Mouse (Mus musculus): ENCODE data around the gene Flcn. TPM values are rescaled to one million over a fixed set of nuclear protein-coding genes. Genes with fewer than 3 reads are reported as not detected.

The Flcn gene
- polyA plus RNA-seq, 1 experiment, result 0.94 TPM

- Histone ChIP-seq H3K9me3 (ENCODE audit: control insufficient read depth, low read length) (no peaks in the 10 kb centered on the region), H3K4me1 (ENCODE audit: control insufficient read depth) (no peaks in the 10 kb centered on the region; the same call in 1 of the 2 replicates), H3K4me3 (replicated peaks) (no peak overlapping the region), H3K27me3 (ENCODE audit: control insufficient read depth) (no peaks in the 10 kb centered on the region), H3K36me3 (ENCODE audit: control insufficient read depth) (peaks cover 97% of the 10 kb centered on the region)
- no peak for TF ChIP-seq GATA1 (IDR thresholded peaks at IDR 0.05; ENCODE audit: low read length)
- no peak for TF ChIP-seq TAL1 (IDR thresholded peaks at IDR 0.05; ENCODE audit: low read length)
Observed at GRCm38 (mm10) chr11:59821625-59822024, 11.8 kb upstream of the Flcn start.

- Histone ChIP-seq H3K36me3 (ENCODE audit: control insufficient read depth) (peaks cover 77% of the 10 kb centered on the region), H3K4me3 (replicated peaks) (no peak overlapping the region), H3K9me3 (ENCODE audit: control insufficient read depth, low read length) (no peaks in the 10 kb centered on the region), H3K4me1 (ENCODE audit: control insufficient read depth) (no peaks in the 10 kb centered on the region; the same call in none of the 2 replicates), H3K27me3 (ENCODE audit: control insufficient read depth) (no peaks in the 10 kb centered on the region)
- TF ChIP-seq TAL1 (IDR thresholded peaks at IDR 0.05; ENCODE audit: low read length), result no peak
- TF ChIP-seq GATA1 (IDR thresholded peaks at IDR 0.05; ENCODE audit: low read length), result no peak
Observed at GRCm38 (mm10) chr11:59817916-59818315, 8.1 kb upstream of the Flcn start.

GRCm38 (mm10) chr11:59815482-59816065, 5.8 kb upstream of the Flcn start:
- H3K4me1 ChIP-seq (ENCODE audit: control insufficient read depth), result peaks cover 11% of the 10 kb centered on the region
- H3K27me3 ChIP-seq (ENCODE audit: control insufficient read depth), result no peaks in the 10 kb centered on the region
- no peaks in the 10 kb centered on the region for H3K9me3 ChIP-seq (ENCODE audit: control insufficient read depth, low read length)
- H3K4me3 ChIP-seq (replicated peaks), result no peak overlapping the region
- TF ChIP-seq TAL1 (IDR thresholded peaks at IDR 0.05; ENCODE audit: low read length) (no peak), GATA1 (IDR thresholded peaks at IDR 0.05; ENCODE audit: low read length) (no peak)
- peaks cover 56% of the 10 kb centered on the region for H3K36me3 ChIP-seq (ENCODE audit: control insufficient read depth)

- no peaks in the 10 kb centered on the region for H3K27me3 ChIP-seq (ENCODE audit: control insufficient read depth)
- peaks cover 12% of the 10 kb centered on the region for H3K4me1 ChIP-seq (ENCODE audit: control insufficient read depth)
- no peaks in the 10 kb centered on the region for H3K9me3 ChIP-seq (ENCODE audit: control insufficient read depth, low read length)
- TF ChIP-seq TAL1 (IDR thresholded peaks at IDR 0.05; ENCODE audit: low read length), result no peak
- no peak for TF ChIP-seq GATA1 (IDR thresholded peaks at IDR 0.05; ENCODE audit: low read length)
- H3K36me3 ChIP-seq (ENCODE audit: control insufficient read depth), result peaks cover 50% of the 10 kb centered on the region
- no peak overlapping the region for H3K4me3 ChIP-seq (replicated peaks)
Observed at GRCm38 (mm10) chr11:59814936-59815335, 5.1 kb upstream of the Flcn start.

- no peaks in the 10 kb centered on the region for H3K27me3 ChIP-seq (ENCODE audit: control insufficient read depth)
Observed at GRCm38 (mm10) chr11:59814311-59814710, 4.5 kb upstream of the Flcn start.

GRCm38 (mm10) chr11:59813276-59813675, 3.5 kb upstream of the Flcn start:
- Histone ChIP-seq H3K27me3 (ENCODE audit: control insufficient read depth) (no peaks in the 10 kb centered on the region), H3K4me1 (ENCODE audit: control insufficient read depth) (peaks cover 26% of the 10 kb centered on the region), H3K36me3 (ENCODE audit: control insufficient read depth) (peaks cover 33% of the 10 kb centered on the region), H3K9me3 (ENCODE audit: control insufficient read depth, low read length) (no peaks in the 10 kb centered on the region), H3K4me3 (replicated peaks) (no peak overlapping the region)
- TF ChIP-seq GATA1 (IDR thresholded peaks at IDR 0.05; ENCODE audit: low read length) (no peak), TAL1 (IDR thresholded peaks at IDR 0.05; ENCODE audit: low read length) (no peak)

More at GRCm38 (mm10) chr11:59814311-59814710, 4.5 kb upstream of the Flcn start:
- Histone ChIP-seq H3K4me1 (ENCODE audit: control insufficient read depth) (peaks cover 16% of the 10 kb centered on the region), H3K9me3 (ENCODE audit: control insufficient read depth, low read length) (no peaks in the 10 kb centered on the region), H3K4me3 (replicated peaks) (no peak overlapping the region), H3K36me3 (ENCODE audit: control insufficient read depth) (peaks cover 44% of the 10 kb centered on the region)
- no peak for TF ChIP-seq GATA1 (IDR thresholded peaks at IDR 0.05; ENCODE audit: low read length)
- TF ChIP-seq TAL1 (IDR thresholded peaks at IDR 0.05; ENCODE audit: low read length), result no peak

- no peak for TF ChIP-seq GATA1 (IDR thresholded peaks at IDR 0.05; ENCODE audit: low read length)
- no peak for TF ChIP-seq TAL1 (IDR thresholded peaks at IDR 0.05; ENCODE audit: low read length)
- Histone ChIP-seq H3K4me1 (ENCODE audit: control insufficient read depth) (peaks cover 26% of the 10 kb centered on the region), H3K9me3 (ENCODE audit: control insufficient read depth, low read length) (no peaks in the 10 kb centered on the region), H3K36me3 (ENCODE audit: control insufficient read depth) (peaks cover 28% of the 10 kb centered on the region), H3K4me3 (replicated peaks) (peak overlapping the region; percentile 82), H3K27me3 (ENCODE audit: control insufficient read depth) (no peaks in the 10 kb centered on the region)
Observed at GRCm38 (mm10) chr11:59811211-59811610, 1.4 kb upstream of the Flcn start.

- Histone ChIP-seq H3K36me3 (ENCODE audit: control insufficient read depth) (peaks cover 28% of the 10 kb centered on the region), H3K9me3 (ENCODE audit: control insufficient read depth, low read length) (no peaks in the 10 kb centered on the region), H3K4me3 (replicated peaks) (peak overlapping the region; percentile 82), H3K4me1 (ENCODE audit: control insufficient read depth) (peaks cover 27% of the 10 kb centered on the region), H3K27me3 (ENCODE audit: control insufficient read depth) (no peaks in the 10 kb centered on the region)
- TF ChIP-seq TAL1 (IDR thresholded peaks at IDR 0.05; ENCODE audit: low read length) (no peak), GATA1 (IDR thresholded peaks at IDR 0.05; ENCODE audit: low read length) (no peak)
Observed at GRCm38 (mm10) chr11:59810480-59811158, 803 bp upstream of the Flcn start.

GRCm38 (mm10) chr11:59809071-59809669, 646 bp downstream of the Flcn start:
- Histone ChIP-seq H3K36me3 (ENCODE audit: control insufficient read depth) (peaks cover 34% of the 10 kb centered on the region), H3K9me3 (ENCODE audit: control insufficient read depth, low read length) (no peaks in the 10 kb centered on the region), H3K4me1 (ENCODE audit: control insufficient read depth) (peaks cover 28% of the 10 kb centered on the region), H3K27me3 (ENCODE audit: control insufficient read depth) (no peaks in the 10 kb centered on the region), H3K4me3 (replicated peaks) (peak overlapping the region; percentile 82)
- TF ChIP-seq TAL1 (IDR thresholded peaks at IDR 0.05; ENCODE audit: low read length), result no peak
- TF ChIP-seq GATA1 (IDR thresholded peaks at IDR 0.05; ENCODE audit: low read length), result no peak
